Mouse (Mus musculus) heart, adult 8-10 months (tissue): Measurements from ENCODE around the gene Eif4ebp2. TPM values are rescaled to one million over a fixed set of nuclear protein-coding genes. Genes with fewer than 3 reads are reported as not detected.
"Not testable (repeated sequence)": the region's sequence is repeated elsewhere in the genome, so short reads cannot be mapped to it uniquely, and the experiment has no call there.

Source experiments
- DNase-seq: peaks from one replicate; pipeline ENCODE4 v3.0.0; 2022; ENCODE audit warnings: low spot score
- total RNA-seq, 4 experiments: library from RNA; stranded (reverse); gene quantifications; 2 replicates each; pipeline ENCODE4 v1.2.4; 2022

Eif4ebp2 gene
- total RNA-seq, 4 experiments from 2014 or later, result 59.5 to 77.7 (median 70.8) TPM

GRCm38 (mm10) chr10:61465009-61465408 is 12.5 kb upstream of the Eif4ebp2 start:
- no peak for DNase-seq

GRCm38 (mm10) chr10:61457182-61457581 is 4.7 kb upstream of the Eif4ebp2 start:
- no peak for DNase-seq

- DNase-seq, result not testable (repeated sequence)
These were observed 710 bp upstream of the Eif4ebp2 start for GRCm38 (mm10) chr10:61453171-61453570.

GRCm38 (mm10) chr10:61451931-61452617 is 387 bp downstream of the Eif4ebp2 start:
- no peak for DNase-seq

GRCm38 (mm10) chr10:61451463-61451930 is 964 bp downstream of the Eif4ebp2 start:
- DNase-seq, result peak; percentile 45

GRCm38 (mm10) chr10:61448834-61449233 is 3.6 kb downstream of the Eif4ebp2 start:
- no peak for DNase-seq

GRCm38 (mm10) chr10:61447581-61448353 is 4.7 kb downstream of the Eif4ebp2 start:
- DNase-seq, result peak; percentile 55

GRCm38 (mm10) chr10:61445016-61445415 is 7.4 kb downstream of the Eif4ebp2 start:
- DNase-seq, result no peak

GRCm38 (mm10) chr10:61443876-61444275 is 8.6 kb downstream of the Eif4ebp2 start:
- DNase-seq, result no peak

- no peak for DNase-seq
These were observed 9.0 kb downstream of the Eif4ebp2 start for GRCm38 (mm10) chr10:61443456-61443855.

GRCm38 (mm10) chr10:61440202-61440800 is 12.2 kb downstream of the Eif4ebp2 start:
- no peak for DNase-seq

- no peak for DNase-seq
These were observed 21.1 kb downstream of the Eif4ebp2 start for GRCm38 (mm10) chr10:61431375-61431774.

- no peak for DNase-seq
These were observed 23.4 kb downstream of the Eif4ebp2 start for GRCm38 (mm10) chr10:61429043-61429442.

GRCm38 (mm10) chr10:61428416-61428815 is 24.0 kb downstream of the Eif4ebp2 start:
- no peak for DNase-seq

- no peak for DNase-seq
These were observed 24.5 kb downstream of the Eif4ebp2 start for GRCm38 (mm10) chr10:61427951-61428350.

GRCm38 (mm10) chr10:61426251-61426757 is 26.2 kb downstream of the Eif4ebp2 start:
- DNase-seq, result peak; percentile 84

GRCm38 (mm10) chr10:61425047-61425446 is 27.4 kb downstream of the Eif4ebp2 start:
- no peak for DNase-seq

GRCm38 (mm10) chr10:61424500-61424899 is 28.0 kb downstream of the Eif4ebp2 start:
- no peak for DNase-seq

- DNase-seq, result no peak
These were observed 29.2 kb downstream of the Eif4ebp2 start for GRCm38 (mm10) chr10:61423289-61423688.

- no peak for DNase-seq
These were observed 29.6 kb downstream of the Eif4ebp2 start for GRCm38 (mm10) chr10:61422861-61423260.

- peak; percentile 46 for DNase-seq
These were observed 32.5 kb downstream of the Eif4ebp2 start for GRCm38 (mm10) chr10:61420011-61420410.

- DNase-seq, result no peak
These were observed 33.3 kb downstream of the Eif4ebp2 start for GRCm38 (mm10) chr10:61419146-61419545.
